Mouse (Mus musculus): ENCODE measurements at regions not wholly inside any gene's neighbourhood (a gene's known extent, or its start where the extent isn't known, plus 50 kb on each side); places are given as distances from the start of the nearest gene placed in this dataset.
A peak's percentile ranks its signal among the peaks of the same experiment; 100 is the strongest.

DNA sequence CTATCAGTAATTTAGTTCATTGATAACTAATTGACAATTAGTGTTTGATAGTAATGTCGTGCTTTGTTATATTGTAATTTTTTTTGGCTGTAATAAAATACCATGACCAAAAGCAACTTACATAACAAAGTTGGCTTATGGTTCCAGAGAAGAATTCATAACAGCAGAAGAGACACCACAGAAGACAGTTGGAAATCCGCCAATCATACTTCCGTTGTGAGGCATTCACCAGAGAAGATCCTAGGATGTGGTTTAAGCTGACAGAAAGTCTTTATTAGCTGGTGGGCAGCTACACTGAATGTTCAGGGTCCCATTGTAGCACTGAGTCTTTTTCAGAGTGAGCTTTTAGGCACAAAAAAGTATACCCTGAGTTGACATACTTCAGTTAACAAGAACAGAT is 109.9 kb downstream of the Sec23a start:
- DNase-seq (ENCODE audit: low spot score in 2 of 2): no peak

DNA sequence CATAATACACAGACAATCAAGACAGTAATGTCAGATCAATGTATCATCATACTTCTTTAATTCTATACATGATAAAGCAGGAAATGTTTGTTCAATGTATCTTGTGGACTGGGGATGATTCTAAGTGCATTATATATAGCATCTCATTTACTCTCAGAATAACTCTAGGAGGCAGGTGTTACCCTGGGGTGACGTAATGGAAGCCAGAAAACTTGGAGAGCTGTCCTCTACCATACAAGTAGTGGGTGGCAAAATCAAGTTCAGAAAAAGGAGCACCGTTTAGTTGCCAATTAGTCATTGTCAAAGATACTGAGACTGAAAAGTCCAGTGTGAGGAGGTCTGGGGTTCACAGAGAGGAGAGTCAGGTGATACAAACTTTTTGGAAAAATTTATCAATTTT is 136.0 kb downstream of the Sec23a start:
- DNase-seq (ENCODE audit: low spot score in 2 of 2): peak; percentile 10 to 21

DNA sequence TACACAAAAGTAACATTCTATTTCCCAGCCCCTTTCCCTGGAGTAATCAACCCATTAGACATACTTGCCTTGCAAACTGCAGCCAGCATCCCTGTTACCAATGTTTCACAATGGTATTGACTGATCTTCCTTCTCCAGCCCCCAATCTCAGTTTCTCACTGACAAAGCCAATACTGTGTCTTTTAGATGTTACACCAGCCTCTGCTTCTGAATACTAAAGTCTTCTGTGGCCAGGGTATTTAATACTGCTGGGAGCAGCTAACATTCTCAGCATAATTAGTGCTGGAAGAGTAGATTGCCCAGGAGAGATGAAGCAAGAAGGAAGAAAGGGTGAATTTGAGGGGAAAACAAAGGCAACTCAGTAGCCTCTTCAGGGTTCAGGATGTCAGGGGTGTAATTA is 139.4 kb downstream of the Sec23a start:
- DNase-seq (ENCODE audit: low spot score in 2 of 2): no peak

DNA sequence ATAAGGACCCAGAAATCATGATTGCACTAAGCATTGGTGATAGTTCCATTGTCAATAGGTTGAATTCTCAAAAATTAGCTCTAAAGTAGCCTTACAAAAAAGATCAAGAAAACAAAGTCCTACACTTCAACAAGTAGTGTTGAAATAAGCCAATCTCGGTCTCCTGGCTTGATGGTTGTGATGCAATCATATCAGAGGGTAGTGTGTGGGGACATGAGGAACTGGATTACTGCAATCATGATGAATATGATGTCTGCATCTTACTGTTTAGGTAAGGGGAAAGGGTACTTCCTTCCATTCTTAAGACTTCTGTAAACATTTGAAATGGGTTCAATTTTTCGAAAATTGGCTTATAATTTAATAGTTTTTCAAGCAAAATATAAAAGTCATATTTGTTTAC is 155.3 kb downstream of the Sec23a start:
- DNase-seq (ENCODE audit: low spot score in 2 of 2): no peak

DNA sequence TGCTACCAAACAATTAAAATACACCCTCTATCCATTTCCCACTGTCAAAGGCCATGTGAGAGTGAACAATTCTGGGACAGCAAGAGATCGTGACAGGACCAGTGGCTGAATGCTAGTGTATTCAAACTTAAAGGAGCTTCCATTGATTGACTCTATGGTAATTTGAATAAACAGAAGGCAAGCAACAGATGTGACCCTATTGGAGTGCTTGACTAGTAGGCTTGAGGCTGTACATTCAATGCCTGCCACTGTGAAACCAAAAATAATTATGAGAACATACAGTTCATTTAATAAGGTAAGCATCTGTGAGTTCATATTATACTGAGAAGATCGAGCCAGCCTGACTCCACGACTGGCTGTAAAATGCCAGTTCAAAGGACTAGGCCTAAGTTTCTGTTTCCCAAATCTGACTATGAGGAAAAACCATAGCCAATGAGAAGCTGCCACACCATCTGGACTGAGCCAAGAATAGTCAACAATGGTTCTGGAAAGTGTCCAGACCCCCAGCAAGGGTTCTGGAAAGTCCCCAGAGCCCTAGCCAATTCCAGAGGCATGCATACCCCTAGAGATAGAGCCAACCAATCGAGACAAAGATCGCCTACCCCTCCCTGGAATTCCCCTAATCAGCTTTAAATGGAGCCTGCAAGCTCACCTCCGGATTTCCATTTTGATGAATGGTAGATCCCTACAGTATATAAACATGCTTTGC is 160.0 kb downstream of the Sec23a start:
- no peak for DNase-seq (ENCODE audit: low spot score in 2 of 2)

DNA sequence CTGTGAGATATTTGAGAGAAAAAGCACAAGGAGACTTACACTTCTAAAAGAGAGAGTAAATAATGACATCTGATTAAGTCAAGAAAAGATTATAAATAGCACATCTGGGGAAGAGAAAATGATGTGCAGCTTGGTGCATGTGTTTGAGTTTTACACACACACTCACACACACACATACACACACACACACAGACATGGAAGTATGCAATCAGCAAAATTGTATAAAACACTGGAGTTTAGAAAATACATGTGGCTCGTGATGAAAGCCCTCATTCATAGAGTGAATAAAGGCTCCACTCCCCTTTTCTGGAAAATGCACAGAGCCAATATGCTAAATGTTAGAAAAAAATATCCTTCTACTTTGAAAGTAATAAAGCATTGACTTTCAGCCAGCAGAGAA is 182.2 kb downstream of the Sec23a start:
- no peak for DNase-seq (ENCODE audit: low spot score in 2 of 2)

DNA sequence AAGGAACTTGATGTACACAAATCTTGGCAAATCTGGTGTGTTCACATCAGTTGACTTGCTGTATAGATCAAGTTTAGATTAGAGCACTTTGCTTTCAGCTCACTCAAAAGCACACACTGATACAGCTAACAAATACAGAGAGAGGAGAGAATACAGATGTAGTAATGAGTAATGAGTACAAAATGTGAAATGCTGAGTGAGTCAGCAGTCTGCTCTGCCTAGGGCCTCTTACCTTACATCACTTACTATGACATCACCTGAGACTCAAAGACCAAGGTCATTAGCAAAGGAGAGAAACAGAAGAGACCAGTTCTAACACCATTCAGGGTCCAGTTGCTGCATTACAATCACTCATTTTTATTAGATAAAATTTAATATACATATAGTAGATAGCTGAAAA is 184.0 kb downstream of the Sec23a start:
- DNase-seq (ENCODE audit: low spot score in 2 of 2): no peak

DNA sequence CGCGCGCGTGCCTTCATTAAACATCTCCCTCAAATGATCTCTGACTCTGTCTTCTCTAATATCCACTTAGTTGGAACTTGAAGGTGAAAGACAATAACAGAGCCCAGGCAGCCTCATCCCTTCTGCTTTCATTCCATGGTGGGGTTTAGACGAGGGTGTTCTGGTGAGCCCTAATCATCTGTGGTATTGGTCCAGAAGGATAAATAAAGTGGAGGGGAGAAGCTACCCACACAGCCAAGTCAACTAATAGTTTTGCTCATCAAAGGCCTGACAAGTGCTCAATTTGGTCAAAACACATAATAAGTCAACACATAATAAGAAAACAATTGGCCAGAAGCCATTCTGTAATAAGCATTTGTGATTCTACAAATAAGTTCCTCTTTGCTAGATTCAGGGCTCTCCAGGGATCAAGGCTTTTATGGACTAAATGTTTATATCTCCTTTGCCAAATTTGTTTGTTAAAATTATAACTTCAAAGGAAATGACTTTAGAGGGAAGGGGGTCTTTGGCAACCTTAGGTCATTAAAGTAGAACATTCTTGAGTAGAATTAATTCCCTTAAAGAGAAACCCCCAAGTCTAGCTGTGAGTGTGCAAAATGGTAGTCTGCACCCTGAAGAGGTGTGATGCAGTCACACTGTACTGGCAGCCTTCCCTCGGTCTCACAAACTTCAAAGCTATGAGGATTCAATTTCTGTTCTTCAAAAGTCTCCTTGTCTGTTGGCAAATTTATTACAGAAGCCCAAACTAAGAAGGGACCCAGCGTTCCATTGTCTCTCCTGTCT is 186.5 kb downstream of the Sec23a start:
- no peak for DNase-seq (ENCODE audit: low spot score in 2 of 2)

DNA sequence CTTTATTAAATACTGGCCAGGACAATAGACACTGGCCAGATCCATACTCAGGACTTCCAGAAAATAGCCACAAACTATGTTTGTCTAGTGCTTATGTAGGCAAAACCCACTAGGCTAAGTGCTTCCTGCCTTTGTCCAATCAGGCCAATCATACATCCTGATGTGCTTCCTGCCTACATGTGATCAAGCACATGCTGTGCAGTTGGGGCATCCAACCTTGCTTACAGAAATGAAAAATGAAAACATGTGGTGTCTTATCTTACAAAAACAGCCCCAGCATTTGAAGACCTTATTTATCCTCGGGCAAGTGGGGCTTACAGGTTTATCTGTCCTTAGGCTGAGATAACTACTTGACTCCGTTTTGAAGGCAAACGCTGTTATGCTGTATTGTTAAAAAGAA is 188.8 kb downstream of the Sec23a start:
- DNase-seq (ENCODE audit: low spot score in 2 of 2): no peak

DNA sequence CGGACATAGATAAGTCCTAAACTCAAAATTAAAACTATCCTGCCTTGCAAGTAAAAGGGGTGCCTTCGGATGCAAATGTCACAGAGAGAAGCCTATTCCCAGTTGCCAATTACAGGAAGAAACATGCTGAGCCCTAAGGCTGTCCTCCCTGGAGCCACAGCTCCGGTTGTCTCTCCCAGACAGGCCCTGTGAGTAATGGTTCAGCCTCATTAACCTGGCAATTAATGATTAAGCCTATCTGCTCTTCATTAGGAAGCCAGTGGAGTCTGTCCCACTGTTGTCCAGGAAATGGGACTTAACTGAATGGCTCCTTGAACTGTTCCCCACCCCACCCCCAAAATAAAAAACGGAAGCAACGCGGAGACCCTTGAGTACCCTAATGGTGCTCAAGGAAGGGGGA is 207.7 kb downstream of the Sec23a start:
- no peak for DNase-seq (ENCODE audit: low spot score in 2 of 2)

DNA sequence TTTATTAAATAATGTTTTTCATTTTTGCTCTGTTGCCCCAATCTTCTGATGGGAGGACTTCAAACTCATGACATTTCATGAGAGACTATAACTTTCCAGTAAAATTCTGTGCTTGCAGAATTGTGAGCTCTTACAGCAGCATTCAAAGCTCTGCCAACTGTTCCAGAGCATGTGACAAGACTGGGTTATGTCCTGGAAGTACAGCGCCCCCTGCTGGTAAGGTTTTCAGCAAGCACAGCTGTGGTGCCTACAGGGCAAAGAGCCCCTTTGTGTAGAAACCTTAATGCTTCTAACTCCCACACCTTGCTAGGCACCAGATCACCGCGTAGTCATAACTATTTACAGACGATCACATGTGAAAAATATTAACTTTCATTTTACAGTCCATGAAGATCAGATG is 209.4 kb downstream of the Sec23a start:
- peak; percentile 84 to 89 for DNase-seq (ENCODE audit: low spot score in 2 of 2)
